Mouse (Mus musculus): ENCODE results near the gene Pgpep1l.
"Not testable (repeated sequence)": the region's sequence is repeated elsewhere in the genome, so short reads cannot be mapped to it uniquely, and the experiment has no call there.

Gene Pgpep1l

GRCm38 (mm10) chr7:68264028-68264453 is at the start of gene Pgpep1l:
TSS of gene Pgpep1l (minus strand) at chr7:68264233.
- no peak for DNase-seq (ENCODE audit: low read depth, low spot score)

- DNase-seq (ENCODE audit: low read depth, low spot score) = no peak
These were observed 49.2 kb upstream of the Pgpep1l start for GRCm38 (mm10) chr7:68313038-68313782.

- DNase-seq (ENCODE audit: low read depth, low spot score) = no peak
These were observed 48.4 kb upstream of the Pgpep1l start for GRCm38 (mm10) chr7:68312395-68312794.

GRCm38 (mm10) chr7:68311469-68311868 is 47.4 kb upstream of the Pgpep1l start:
- no peak for DNase-seq (ENCODE audit: low read depth, low spot score)

- DNase-seq (ENCODE audit: low read depth, low spot score) = no peak
These were observed 42.7 kb upstream of the Pgpep1l start for GRCm38 (mm10) chr7:68306756-68307155.

GRCm38 (mm10) chr7:68305781-68306575 is 41.9 kb upstream of the Pgpep1l start:
- no peak for DNase-seq (ENCODE audit: low read depth, low spot score)

- no peak for DNase-seq (ENCODE audit: low read depth, low spot score)
These were observed 39.7 kb upstream of the Pgpep1l start for GRCm38 (mm10) chr7:68303685-68304084.

GRCm38 (mm10) chr7:68302586-68303433 is 38.8 kb upstream of the Pgpep1l start:
- peak; percentile 52 for DNase-seq (ENCODE audit: low read depth, low spot score)

- no peak for DNase-seq (ENCODE audit: low read depth, low spot score)
These were observed 37.1 kb upstream of the Pgpep1l start for GRCm38 (mm10) chr7:68301160-68301559.

GRCm38 (mm10) chr7:68298381-68299076 is 34.5 kb upstream of the Pgpep1l start:
- DNase-seq (ENCODE audit: low read depth, low spot score) = no peak

- DNase-seq (ENCODE audit: low read depth, low spot score) = no peak
These were observed 32.5 kb upstream of the Pgpep1l start for GRCm38 (mm10) chr7:68296487-68296886.

GRCm38 (mm10) chr7:68293997-68294789 is 30.2 kb upstream of the Pgpep1l start:
- DNase-seq (ENCODE audit: low read depth, low spot score) = no peak

- no peak for DNase-seq (ENCODE audit: low read depth, low spot score)
These were observed 27.6 kb upstream of the Pgpep1l start for GRCm38 (mm10) chr7:68291603-68292002.

- DNase-seq (ENCODE audit: low read depth, low spot score) = no peak
These were observed 25.0 kb upstream of the Pgpep1l start for GRCm38 (mm10) chr7:68289081-68289480.

- DNase-seq (ENCODE audit: low read depth, low spot score) = not testable (repeated sequence)
These were observed 24.0 kb upstream of the Pgpep1l start for GRCm38 (mm10) chr7:68288000-68288399.

GRCm38 (mm10) chr7:68287582-68287981 is 23.5 kb upstream of the Pgpep1l start:
- DNase-seq (ENCODE audit: low read depth, low spot score) = no peak

- DNase-seq (ENCODE audit: low read depth, low spot score) = no peak
These were observed 22.8 kb upstream of the Pgpep1l start for GRCm38 (mm10) chr7:68286526-68287481.

- no peak for DNase-seq (ENCODE audit: low read depth, low spot score)
These were observed 21.8 kb upstream of the Pgpep1l start for GRCm38 (mm10) chr7:68285851-68286298.

- no peak for DNase-seq (ENCODE audit: low read depth, low spot score)
These were observed 19.7 kb upstream of the Pgpep1l start for GRCm38 (mm10) chr7:68283776-68284175.
